Mouse (Mus musculus) lung, adult 2 months (tissue): ENCODE data around the gene Sema4g.

Experiments used
- CTCF ChIP-seq: fragments of 200-500 bp; IDR thresholded peaks from 2 replicates; pipeline ENCODE4 v1.5.1; 2011; ENCODE audit warnings: mild to moderate bottlenecking, low read length, control low read depth; ENCODE audit not compliant: insufficient read depth
- POLR2A ChIP-seq: fragments of 200-500 bp; IDR thresholded peaks from 2 replicates; pipeline ENCODE4 v1.6.1; 2011; ENCODE audit warnings: low read depth, mild to moderate bottlenecking, control low read depth, low read length, borderline replicate concordance; ENCODE audit errors: extremely low read depth

DNA sequence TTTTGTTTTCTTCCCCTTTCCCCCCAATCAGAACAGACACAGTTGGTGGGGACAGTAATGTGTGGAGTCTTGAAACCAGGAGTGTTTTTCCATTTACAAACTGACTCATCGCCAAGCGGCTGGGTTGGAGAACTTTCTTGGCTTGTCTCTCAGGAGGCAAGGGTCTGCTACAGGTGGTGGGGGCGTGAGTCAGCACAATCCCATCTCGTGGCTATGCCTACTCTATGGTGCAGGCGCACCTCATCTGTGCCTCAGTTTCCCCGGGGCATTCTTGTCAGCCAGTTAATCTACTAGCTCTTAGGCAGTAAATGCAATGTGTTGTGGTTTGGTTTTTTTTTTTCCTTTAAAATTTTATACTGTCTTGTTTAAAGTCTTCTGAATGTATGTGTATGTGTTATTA, 5.5 kb upstream of the Sema4g start:
- TF ChIP-seq CTCF (no peak), POLR2A (no peak)
